Mouse (Mus musculus): Measurements from ENCODE around the gene Dock3. TPM values are rescaled to one million over a fixed set of nuclear protein-coding genes. Genes with fewer than 3 reads are reported as not detected.

The Dock3 gene
- 0.22 and 0.57 TPM in 2 replicates for polyA plus RNA-seq (2016; fragmentation: Nextera tagmentation; extraction: Ambion mirVana)

GRCm38 (mm10) chr9:107231539-107232139 is at the start of gene Dock3:
Dock3 (minus strand) TSS chr9:107231909.
- Histone ChIP-seq H3K36me3 (no peaks in the 10 kb centered on the region), H3K4me3 (peak within 1 kb of the TSS; percentile 75), H3K27me3 (ENCODE audit: insufficient read depth, poor library complexity, severe bottlenecking) (peaks cover 91% of the 10 kb centered on the region), H3K27ac (peak within 1 kb of the TSS; percentile 52; the same call in 1 of the 2 replicates), H3K9me3 (no peaks in the 10 kb centered on the region), H3K4me1 (peaks cover 12% of the 10 kb centered on the region)
- under 1% methylated on average over 86 of the region's 87 CpGs for WGBS
- peak; percentile 78 for DNase-seq (ENCODE audit: low spot score)

GRCm38 (mm10) chr9:107280322-107281027 is 48.8 kb upstream of the Dock3 start:
- Histone ChIP-seq H3K4me3 (peak overlapping the region; percentile 36; the same call in 1 of the 2 replicates), H3K27me3 (ENCODE audit: insufficient read depth, poor library complexity, severe bottlenecking) (peaks cover 14% of the 10 kb centered on the region; the same call in 1 of the 2 replicates), H3K9me3 (no peaks in the 10 kb centered on the region), H3K36me3 (no peaks in the 10 kb centered on the region), H3K27ac (peak overlapping the region; percentile 75), H3K4me1 (peaks cover 34% of the 10 kb centered on the region)
- WGBS = 32% methylated on average over 13 of the region's 13 CpGs
- DNase-seq (ENCODE audit: low spot score) = no peak

- Histone ChIP-seq H3K9me3 (no peaks in the 10 kb centered on the region), H3K36me3 (no peaks in the 10 kb centered on the region), H3K27ac (peak overlapping the region; percentile 75), H3K27me3 (ENCODE audit: insufficient read depth, poor library complexity, severe bottlenecking) (peaks cover 14% of the 10 kb centered on the region; the same call in 1 of the 2 replicates), H3K4me1 (peaks cover 31% of the 10 kb centered on the region), H3K4me3 (peak overlapping the region; percentile 36)
- DNase-seq (ENCODE audit: low spot score) = no peak
- WGBS = 17% methylated on average over 16 of the region's 16 CpGs
Observed at GRCm38 (mm10) chr9:107279378-107280321, 47.9 kb upstream of the Dock3 start.

DNA sequence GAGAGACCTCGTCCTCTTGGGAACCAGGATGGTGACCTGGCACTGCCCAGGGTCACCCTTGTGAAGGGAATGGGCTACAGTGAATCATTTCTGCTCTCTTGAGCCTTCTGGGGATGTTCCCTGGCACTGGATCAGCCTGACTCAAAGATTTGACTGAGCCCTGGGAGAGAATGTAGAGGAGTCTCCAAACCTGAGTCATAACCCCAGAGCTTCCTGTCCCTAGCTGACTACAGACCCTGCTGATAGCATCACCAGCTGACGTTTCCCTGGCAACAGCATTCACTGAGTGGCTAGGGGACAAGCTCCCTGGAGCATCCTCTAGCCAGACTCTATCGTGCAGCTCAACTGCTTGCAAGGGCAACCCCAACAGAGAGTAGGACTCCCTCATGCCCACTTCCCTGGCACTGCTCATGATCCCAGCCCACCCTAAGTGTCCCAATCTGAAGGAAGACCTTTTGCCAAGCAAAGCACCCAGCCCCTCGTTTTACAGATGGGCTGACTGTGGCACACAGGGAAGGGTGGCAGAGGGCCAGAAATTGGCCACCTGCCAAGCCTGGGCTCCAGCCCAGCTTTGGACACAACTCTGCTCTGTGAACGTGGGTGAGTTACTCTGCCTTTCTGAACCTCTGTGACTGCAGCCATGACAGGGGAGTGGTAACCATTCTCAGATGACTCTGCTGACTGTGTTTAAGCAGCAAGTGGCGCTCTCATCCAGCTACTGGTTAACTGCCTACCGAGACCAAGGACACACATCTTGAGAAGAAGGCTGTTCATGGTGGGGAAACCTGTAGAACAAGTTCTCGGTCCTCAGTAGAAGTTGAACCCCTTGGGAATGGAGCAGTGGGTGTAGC is 47.0 kb upstream of the Dock3 start:
- no peak overlapping the region; the same call in 1 of the 2 replicates for H3K27ac ChIP-seq
- peaks cover 14% of the 10 kb centered on the region; the same call in 1 of the 2 replicates for H3K27me3 ChIP-seq (ENCODE audit: insufficient read depth, poor library complexity, severe bottlenecking)
- peaks cover 31% of the 10 kb centered on the region for H3K4me1 ChIP-seq
- no peak overlapping the region for H3K4me3 ChIP-seq
- WGBS = 44% methylated on average over 8 of the region's 8 CpGs
- H3K36me3 ChIP-seq = no peaks in the 10 kb centered on the region
- no peaks in the 10 kb centered on the region for H3K9me3 ChIP-seq
- DNase-seq (ENCODE audit: low spot score) = no peak

GRCm38 (mm10) chr9:107278126-107278525 is 46.4 kb upstream of the Dock3 start:
- no peaks in the 10 kb centered on the region for H3K9me3 ChIP-seq
- DNase-seq (ENCODE audit: low spot score) = no peak
- no peak overlapping the region for H3K4me3 ChIP-seq

GRCm38 (mm10) chr9:107277603-107278002 is 45.9 kb upstream of the Dock3 start:
- WGBS = 76% methylated on average over 7 of the region's 7 CpGs
- H3K36me3 ChIP-seq = no peaks in the 10 kb centered on the region

More at GRCm38 (mm10) chr9:107278126-107278525, 46.4 kb upstream of the Dock3 start:
- Histone ChIP-seq H3K36me3 (no peaks in the 10 kb centered on the region), H3K4me1 (peaks cover 31% of the 10 kb centered on the region), H3K27me3 (ENCODE audit: insufficient read depth, poor library complexity, severe bottlenecking) (peaks cover 14% of the 10 kb centered on the region; the same call in 1 of the 2 replicates), H3K27ac (no peak overlapping the region)
- WGBS = 41% methylated on average over 4 of the region's 4 CpGs

GRCm38 (mm10) chr9:107275710-107276109 is 44.0 kb upstream of the Dock3 start:
- H3K4me3 ChIP-seq = no peak overlapping the region
- H3K27ac ChIP-seq = no peak overlapping the region
- DNase-seq (ENCODE audit: low spot score) = no peak
- H3K36me3 ChIP-seq = no peaks in the 10 kb centered on the region
- 82% methylated on average over 5 of the region's 5 CpGs for WGBS
- H3K27me3 ChIP-seq (ENCODE audit: insufficient read depth, poor library complexity, severe bottlenecking) = peaks cover 14% of the 10 kb centered on the region; the same call in 1 of the 2 replicates
- H3K9me3 ChIP-seq = no peaks in the 10 kb centered on the region
- peaks cover 41% of the 10 kb centered on the region for H3K4me1 ChIP-seq

More at GRCm38 (mm10) chr9:107277603-107278002, 45.9 kb upstream of the Dock3 start:
- no peak overlapping the region for H3K4me3 ChIP-seq
- H3K27ac ChIP-seq = no peak overlapping the region
- no peaks in the 10 kb centered on the region for H3K9me3 ChIP-seq
- peaks cover 14% of the 10 kb centered on the region; the same call in 1 of the 2 replicates for H3K27me3 ChIP-seq (ENCODE audit: insufficient read depth, poor library complexity, severe bottlenecking)
- DNase-seq (ENCODE audit: low spot score) = no peak
- H3K4me1 ChIP-seq = peaks cover 31% of the 10 kb centered on the region

- no peaks in the 10 kb centered on the region for H3K9me3 ChIP-seq
- WGBS = 84% methylated on average over 6 of the region's 6 CpGs
- no peak overlapping the region for H3K27ac ChIP-seq
- H3K36me3 ChIP-seq = no peaks in the 10 kb centered on the region
- peaks cover 31% of the 10 kb centered on the region for H3K4me1 ChIP-seq
- no peak for DNase-seq (ENCODE audit: low spot score)
- H3K27me3 ChIP-seq (ENCODE audit: insufficient read depth, poor library complexity, severe bottlenecking) = peaks cover 12% of the 10 kb centered on the region; the same call in 1 of the 2 replicates
- no peak overlapping the region for H3K4me3 ChIP-seq
Observed at GRCm38 (mm10) chr9:107274751-107275150, 43.0 kb upstream of the Dock3 start.

GRCm38 (mm10) chr9:107273184-107273583 is 41.5 kb upstream of the Dock3 start:
- peaks cover 18% of the 10 kb centered on the region for H3K4me1 ChIP-seq
- H3K4me3 ChIP-seq = no peak overlapping the region
- H3K27me3 ChIP-seq (ENCODE audit: insufficient read depth, poor library complexity, severe bottlenecking) = no peaks in the 10 kb centered on the region
- DNase-seq (ENCODE audit: low spot score) = no peak
- WGBS = 64% methylated on average over 10 of the region's 10 CpGs
- no peak overlapping the region for H3K27ac ChIP-seq
- H3K36me3 ChIP-seq = no peaks in the 10 kb centered on the region
- H3K9me3 ChIP-seq = no peaks in the 10 kb centered on the region

DNA sequence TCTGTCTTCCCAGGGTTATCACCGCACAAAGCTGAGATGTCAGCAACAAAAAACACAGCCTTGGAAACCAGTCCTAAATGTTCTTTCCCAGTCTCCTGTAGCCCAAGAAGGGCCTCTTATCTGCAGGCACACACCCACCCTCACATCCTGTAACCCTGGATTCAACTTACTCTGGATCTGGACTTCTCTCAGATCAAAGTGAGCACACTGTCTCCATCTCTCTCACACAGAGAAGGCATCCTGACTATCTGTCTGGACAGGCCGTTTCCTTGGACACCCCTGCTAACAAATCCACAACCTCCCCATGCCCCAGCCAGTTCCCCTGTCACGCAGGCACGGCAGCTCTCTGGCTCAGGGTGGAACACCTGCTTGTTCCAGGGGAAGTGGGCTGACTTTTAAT is 40.6 kb upstream of the Dock3 start:
- no peak overlapping the region for H3K27ac ChIP-seq
- 20% methylated on average over 4 of the region's 4 CpGs for WGBS
- DNase-seq (ENCODE audit: low spot score) = peak; percentile 80
- H3K4me3 ChIP-seq = no peak overlapping the region
- no peaks in the 10 kb centered on the region for H3K9me3 ChIP-seq
- no peaks in the 10 kb centered on the region for H3K27me3 ChIP-seq (ENCODE audit: insufficient read depth, poor library complexity, severe bottlenecking)
- peaks cover 18% of the 10 kb centered on the region for H3K4me1 ChIP-seq
- no peaks in the 10 kb centered on the region for H3K36me3 ChIP-seq

- no peaks in the 10 kb centered on the region for H3K9me3 ChIP-seq
- WGBS = 67% methylated on average over 7 of the region's 7 CpGs
- H3K27ac ChIP-seq = no peak overlapping the region
- H3K27me3 ChIP-seq (ENCODE audit: insufficient read depth, poor library complexity, severe bottlenecking) = no peaks in the 10 kb centered on the region
- H3K4me3 ChIP-seq = no peak overlapping the region
- no peak for DNase-seq (ENCODE audit: low spot score)
- peaks cover 18% of the 10 kb centered on the region for H3K4me1 ChIP-seq
- H3K36me3 ChIP-seq = no peaks in the 10 kb centered on the region
Observed at GRCm38 (mm10) chr9:107271177-107271938, 39.6 kb upstream of the Dock3 start.
